Mouse (Mus musculus) lung, embryonic 15.5 days (tissue): ENCODE results near the gene Prmt1. TPM values are rescaled to one million over a fixed set of nuclear protein-coding genes. Genes with fewer than 3 reads are reported as not detected.
"Not testable (repeated sequence)": the region's sequence is repeated elsewhere in the genome, so short reads cannot be mapped to it uniquely, and the experiment has no call there.

Source experiments
- ATAC-seq: fragments of 200-750 bp; cut with Nextera tagmentation; 2 replicates; pipeline ENCODE4 v1.8.0; 2017; ENCODE audit warnings: moderate number of reproducible peaks, borderline replicate concordance; ENCODE audit not compliant: low FRiP score, low TSS enrichment; ENCODE audit errors: extremely low read depth
- H3K27ac ChIP-seq: fragments of 300-500 bp; sonication (generic); 2 replicates; pipeline ENCODE4 v1.5.1; 2015; ENCODE audit warnings: moderate library complexity, mild to moderate bottlenecking, inconsistent platforms
- H3K27me3 ChIP-seq: fragments of 300-500 bp; sonication (generic); 2 replicates; pipeline ENCODE4 v1.6.1; 2015; ENCODE audit warnings: inconsistent platforms
- H3K36me3 ChIP-seq: fragments of 300-500 bp; sonication (generic); 2 replicates; pipeline ENCODE4 v1.6.1; 2015; ENCODE audit warnings: inconsistent platforms
- H3K4me1 ChIP-seq: fragments of 300-500 bp; sonication (generic); 2 replicates; pipeline ENCODE4 v1.6.1; 2015; ENCODE audit warnings: inconsistent platforms
- H3K4me2 ChIP-seq: fragments of 300-500 bp; sonication (generic); 2 replicates; pipeline ENCODE4 v1.6.1; 2015; ENCODE audit warnings: inconsistent platforms, mild to moderate bottlenecking, moderate library complexity
- H3K4me3 ChIP-seq: fragments of 300-500 bp; sonication (generic); 2 replicates; pipeline ENCODE4 v1.5.1; 2015; ENCODE audit warnings: mild to moderate bottlenecking, inconsistent platforms
- H3K9ac ChIP-seq: fragments of 300-500 bp; sonication (generic); 2 replicates; pipeline ENCODE4 v1.6.1; 2015; ENCODE audit warnings: inconsistent platforms
- H3K9me3 ChIP-seq: fragments of 300-500 bp; sonication (generic); 2 replicates; pipeline ENCODE4 v1.6.1; 2016; ENCODE audit warnings: inconsistent platforms
- WGBS: fragments of 180-500 bp; shearing (Covaris S2); methylation state at CpG from one replicate; pipeline ENCODE4 v1.1.7; 2015; 5-methylcytosine and 5-hydroxymethylcytosine counted together
- polyA plus RNA-seq: library from polyadenylated mRNA; unstranded; fragments of >200 nt; fragmentation: Nextera tagmentation; extraction: Ambion mirVana; gene quantifications from 2 replicates; pipeline ENCODE4 v1.2.1, GENCODE M21; 2015

The Prmt1 gene
- polyA plus RNA-seq = 545 and 586 TPM in 2 replicates

DNA sequence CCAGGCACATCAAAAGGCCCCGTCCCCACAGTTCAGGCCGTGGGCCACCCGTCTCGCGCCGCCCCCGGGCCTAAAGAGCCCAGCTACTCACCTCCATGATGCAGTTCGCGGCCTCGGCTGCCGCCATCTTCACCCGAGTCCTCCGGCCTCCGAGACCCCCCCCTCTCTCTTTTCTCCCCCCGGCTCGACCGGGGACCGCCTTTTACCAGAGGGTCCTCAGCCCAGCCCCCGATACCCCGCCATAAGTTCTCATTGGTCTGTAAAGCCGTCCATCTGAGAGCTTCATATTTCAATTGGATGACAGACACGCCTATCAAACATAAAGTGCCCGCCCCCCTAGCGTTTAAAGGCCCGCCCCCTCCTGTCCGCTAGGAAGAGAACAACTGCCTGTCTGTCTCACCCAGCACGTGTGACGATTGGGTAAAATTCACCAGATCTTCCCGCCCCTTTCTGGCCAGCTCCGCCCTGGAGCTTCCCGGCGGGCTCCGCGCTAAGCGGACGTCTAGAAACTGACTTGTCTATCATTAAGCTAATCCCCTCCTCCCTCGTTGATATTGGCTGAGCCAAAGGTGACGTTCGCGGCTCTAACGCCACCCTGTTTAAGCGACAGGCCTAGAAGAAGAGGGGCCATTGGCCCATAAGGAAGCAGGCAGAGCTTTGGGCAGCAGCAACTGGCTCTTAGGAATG is at the start of gene Prmt1:
TSS of gene Prmt1 (minus strand) at position 377 of the 687 bp plus-strand sequence.
- ATAC-seq = peak; percentile 97
- no peaks in the 10 kb centered on the region for H3K27me3 ChIP-seq
- H3K36me3 ChIP-seq = peaks cover 22% of the 10 kb centered on the region
- peak within 1 kb of the TSS; percentile 97 for H3K9ac ChIP-seq
- H3K27ac ChIP-seq = peak within 1 kb of the TSS; percentile 95
- WGBS = under 1% methylated on average over 42 of the region's 42 CpGs
- no peaks in the 10 kb centered on the region for H3K9me3 ChIP-seq
- peak within 1 kb of the TSS; percentile 77 for H3K4me2 ChIP-seq
- peaks cover 37% of the 10 kb centered on the region for H3K4me1 ChIP-seq
- peak within 1 kb of the TSS; percentile 84 for H3K4me3 ChIP-seq

DNA sequence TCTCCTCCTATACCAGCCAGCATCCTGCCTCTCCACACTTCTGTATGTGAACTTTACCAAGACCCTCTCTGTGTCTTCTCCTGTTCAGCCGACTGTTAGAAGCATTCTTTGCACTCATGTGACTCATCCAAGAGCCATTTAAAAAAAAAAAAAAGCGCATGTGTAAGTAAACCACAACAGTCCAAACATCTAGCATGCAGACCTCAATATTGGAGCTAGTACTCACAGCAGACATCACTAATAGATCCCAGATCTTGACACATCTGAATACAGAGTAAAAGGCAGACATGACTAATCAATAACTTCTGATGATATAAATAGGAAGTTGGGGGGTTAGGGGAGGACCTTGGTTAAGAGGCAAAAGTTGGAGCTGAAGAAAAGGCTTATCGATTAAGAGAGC is 49.3 kb upstream of the Prmt1 start:
- Histone ChIP-seq H3K4me3 (no peak overlapping the region), H3K9me3 (no peaks in the 10 kb centered on the region), H3K27me3 (no peaks in the 10 kb centered on the region), H3K4me1 (no peaks in the 10 kb centered on the region), H3K9ac (no peak overlapping the region), H3K27ac (no peak overlapping the region), H3K36me3 (peaks cover 98% of the 10 kb centered on the region), H3K4me2 (no peak overlapping the region)
- no peak for ATAC-seq
- 84% methylated on average over 3 of the region's 3 CpGs for WGBS

DNA sequence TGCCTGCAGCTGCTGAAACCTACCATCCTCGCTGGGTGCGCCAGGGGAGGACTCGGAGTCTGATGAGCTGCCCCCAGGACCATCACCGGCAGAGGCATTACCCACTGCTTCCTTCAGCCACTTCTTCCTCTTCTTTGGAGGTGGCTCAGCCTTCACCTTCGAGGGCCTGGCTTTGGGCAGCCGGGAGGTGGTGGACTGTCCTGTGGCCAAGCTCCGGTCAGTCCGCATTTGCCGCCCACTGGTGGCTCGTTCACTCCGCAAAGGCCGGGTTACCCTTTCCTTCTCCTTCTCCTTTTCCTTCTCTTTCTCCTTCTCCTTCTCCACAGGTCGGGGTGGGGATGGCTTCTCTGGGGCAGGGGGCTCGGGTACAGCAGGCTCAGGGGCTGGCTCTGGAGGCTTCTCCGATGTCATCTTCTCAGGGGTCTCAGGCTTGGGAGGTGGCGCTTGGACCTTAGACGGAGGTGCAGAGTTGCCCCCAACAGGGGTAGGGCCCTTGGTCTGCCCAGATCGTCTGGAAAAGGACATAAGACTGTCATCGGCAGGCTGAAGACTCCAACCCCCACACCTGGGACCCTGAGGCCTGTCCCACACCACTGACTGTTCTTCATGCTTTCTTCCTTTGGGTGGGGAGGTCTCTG is 47.5 kb upstream of the Prmt1 start:
- Histone ChIP-seq H3K9ac (no peak overlapping the region), H3K27ac (no peak overlapping the region), H3K27me3 (no peaks in the 10 kb centered on the region), H3K9me3 (no peaks in the 10 kb centered on the region), H3K36me3 (peaks cover 97% of the 10 kb centered on the region), H3K4me3 (no peak overlapping the region), H3K4me2 (no peak overlapping the region), H3K4me1 (no peaks in the 10 kb centered on the region)
- 92% methylated on average over 19 of the region's 19 CpGs for WGBS
- no peak for ATAC-seq

DNA sequence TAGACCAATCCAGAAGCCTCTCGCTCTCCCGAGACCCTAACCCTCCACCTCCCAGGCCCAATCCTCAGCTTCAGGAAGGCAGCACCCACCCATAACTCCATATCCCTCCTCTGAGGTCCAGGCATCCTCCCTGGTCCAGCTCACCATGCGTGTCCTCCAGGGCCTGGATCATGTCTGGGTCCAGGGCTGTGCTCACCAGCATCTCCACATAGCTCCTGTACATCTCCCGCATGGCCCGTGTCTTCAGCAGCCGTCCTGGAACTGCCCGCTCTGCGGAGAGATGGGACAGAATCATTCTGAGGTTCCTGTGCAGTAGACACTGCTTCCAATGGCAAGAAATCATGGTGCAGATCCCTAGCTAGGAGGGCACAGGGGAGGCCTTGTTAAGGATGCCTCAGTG is 44.5 kb upstream of the Prmt1 start:
- no peak overlapping the region for H3K27ac ChIP-seq
- no peaks in the 10 kb centered on the region for H3K9me3 ChIP-seq
- no peak overlapping the region for H3K4me3 ChIP-seq
- no peaks in the 10 kb centered on the region for H3K27me3 ChIP-seq
- ATAC-seq = no peak
- no peak overlapping the region for H3K9ac ChIP-seq
- WGBS = 96% methylated on average over 8 of the region's 8 CpGs
- H3K4me1 ChIP-seq = no peaks in the 10 kb centered on the region
- H3K4me2 ChIP-seq = no peak overlapping the region
- peaks cover 86% of the 10 kb centered on the region for H3K36me3 ChIP-seq

DNA sequence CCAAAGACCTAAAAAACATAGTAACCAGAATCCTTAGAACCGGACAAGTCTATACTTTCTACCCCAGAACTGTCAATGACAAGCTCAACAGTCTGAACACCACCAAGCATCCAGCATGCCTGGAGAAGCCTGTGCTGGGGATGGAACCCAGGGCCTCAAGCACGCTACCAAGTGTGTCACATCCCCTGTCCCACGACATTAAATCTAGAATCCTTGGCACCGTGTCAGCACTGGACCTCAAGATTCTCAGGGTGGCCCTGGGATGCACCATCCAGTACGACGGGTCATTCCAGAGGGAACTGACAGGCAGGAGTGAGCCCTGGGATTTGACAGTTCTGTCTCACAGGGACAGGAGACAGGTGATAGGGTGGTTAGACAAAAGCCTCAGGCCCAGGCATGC is 43.6 kb upstream of the Prmt1 start:
- Histone ChIP-seq H3K4me3 (no peak overlapping the region), H3K4me2 (no peak overlapping the region), H3K27ac (no peak overlapping the region), H3K27me3 (no peaks in the 10 kb centered on the region), H3K9ac (no peak overlapping the region), H3K36me3 (peaks cover 78% of the 10 kb centered on the region), H3K4me1 (no peaks in the 10 kb centered on the region), H3K9me3 (no peaks in the 10 kb centered on the region)
- 86% methylated on average over 6 of the region's 6 CpGs for WGBS
- ATAC-seq = no peak

- H3K36me3 ChIP-seq = peaks cover 61% of the 10 kb centered on the region
- 83% methylated on average over 11 of the region's 11 CpGs for WGBS
- ATAC-seq = no peak
- H3K9me3 ChIP-seq = no peaks in the 10 kb centered on the region
- no peak overlapping the region for H3K4me3 ChIP-seq
- no peak overlapping the region for H3K9ac ChIP-seq
- H3K4me1 ChIP-seq = no peaks in the 10 kb centered on the region
- H3K4me2 ChIP-seq = no peak overlapping the region
- H3K27me3 ChIP-seq = no peaks in the 10 kb centered on the region
- H3K27ac ChIP-seq = no peak overlapping the region
Measured at GRCm38 (mm10) chr7:45028351-45028750, 42.0 kb upstream of the Prmt1 start.

DNA sequence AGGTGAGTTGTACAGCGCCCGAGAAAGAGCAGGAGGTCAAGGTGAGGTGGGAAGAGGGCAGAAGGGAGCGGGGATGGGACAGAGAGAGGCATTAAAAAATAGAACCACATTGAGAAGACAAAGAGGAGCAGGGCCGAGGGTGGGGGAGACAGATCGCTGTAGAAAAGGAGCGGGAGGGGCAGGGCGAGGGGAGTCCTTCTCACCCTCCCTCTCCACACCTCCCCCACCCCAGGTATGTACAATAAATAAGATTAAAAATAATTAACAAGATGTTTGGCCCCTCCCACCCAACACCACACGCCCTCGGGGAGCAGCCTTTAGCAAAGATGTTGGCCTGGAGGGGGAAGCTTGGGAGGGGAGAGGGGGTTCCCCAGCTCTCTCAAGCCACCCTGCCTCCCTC is 41.4 kb upstream of the Prmt1 start:
- Histone ChIP-seq H3K9ac (no peak overlapping the region), H3K9me3 (no peaks in the 10 kb centered on the region), H3K4me3 (no peak overlapping the region), H3K27me3 (no peaks in the 10 kb centered on the region), H3K4me1 (no peaks in the 10 kb centered on the region), H3K36me3 (peaks cover 55% of the 10 kb centered on the region), H3K27ac (no peak overlapping the region), H3K4me2 (no peak overlapping the region)
- 83% methylated on average over 9 of the region's 9 CpGs for WGBS
- ATAC-seq = no peak

GRCm38 (mm10) chr7:45026256-45026655 is 39.9 kb upstream of the Prmt1 start:
- H3K4me1 ChIP-seq = no peaks in the 10 kb centered on the region
- peaks cover 40% of the 10 kb centered on the region for H3K36me3 ChIP-seq
- no peak overlapping the region for H3K9ac ChIP-seq
- no peaks in the 10 kb centered on the region for H3K27me3 ChIP-seq
- H3K27ac ChIP-seq = no peak overlapping the region
- H3K4me3 ChIP-seq = no peak overlapping the region
- no peak for ATAC-seq
- WGBS = 68% methylated on average over 2 of the region's 2 CpGs
- H3K4me2 ChIP-seq = no peak overlapping the region
- no peaks in the 10 kb centered on the region for H3K9me3 ChIP-seq

GRCm38 (mm10) chr7:45025601-45026220 is 39.3 kb upstream of the Prmt1 start:
- Histone ChIP-seq H3K27me3 (0 out of 2 replicates have a peak, but pooled peaks cover under 1% of the 10 kb centered on the region), H3K27ac (no peak overlapping the region), H3K9me3 (no peaks in the 10 kb centered on the region), H3K4me1 (no peaks in the 10 kb centered on the region), H3K36me3 (peaks cover 35% of the 10 kb centered on the region), H3K4me2 (no peak overlapping the region), H3K9ac (no peak overlapping the region), H3K4me3 (no peak overlapping the region)
- 73% methylated on average over 8 of the region's 8 CpGs for WGBS
- no peak for ATAC-seq

- WGBS = 81% methylated on average over 15 of the region's 15 CpGs
- Histone ChIP-seq H3K4me1 (0 out of 2 replicates have a peak, but pooled peaks cover 5% of the 10 kb centered on the region), H3K36me3 (peaks cover 24% of the 10 kb centered on the region), H3K9ac (no peak overlapping the region), H3K4me2 (no peak overlapping the region), H3K4me3 (no peak overlapping the region), H3K9me3 (no peaks in the 10 kb centered on the region), H3K27ac (no peak overlapping the region), H3K27me3 (0 out of 2 replicates have a peak, but pooled peaks cover 5% of the 10 kb centered on the region)
- ATAC-seq = no peak
Measured at GRCm38 (mm10) chr7:45024281-45025248, 38.2 kb upstream of the Prmt1 start.

DNA sequence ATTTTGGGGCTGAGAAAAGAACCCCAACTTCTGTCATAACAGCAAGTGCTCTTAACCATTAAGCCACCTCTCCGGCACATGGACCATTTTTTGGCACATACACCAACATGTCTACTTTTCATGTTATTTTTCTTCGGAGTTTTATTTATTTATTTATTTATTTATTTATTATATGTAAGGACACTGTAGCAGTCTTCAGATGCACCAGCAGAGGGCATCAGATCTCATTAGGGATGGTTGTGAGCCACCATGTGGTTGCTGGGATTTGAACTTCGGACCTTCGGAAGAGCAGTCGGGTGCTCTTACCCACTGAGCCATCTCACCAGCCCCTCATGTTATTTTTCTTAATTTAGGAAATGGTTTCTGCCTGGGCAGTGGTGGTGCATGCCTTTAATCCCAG is 37.3 kb upstream of the Prmt1 start:
- H3K4me3 ChIP-seq, H3K9ac ChIP-seq, H3K4me2 ChIP-seq, H3K27me3 ChIP-seq, H3K27ac ChIP-seq, ATAC-seq, H3K9me3 ChIP-seq: not testable (repeated sequence)
- WGBS = 69% methylated on average over 5 of the region's 5 CpGs
- peaks cover 13% of the 10 kb centered on the region for H3K4me1 ChIP-seq
- H3K36me3 ChIP-seq = peaks cover 16% of the 10 kb centered on the region
